Mouse (Mus musculus): ENCODE measurements around the gene Dhx15. TPM values are rescaled to one million over a fixed set of nuclear protein-coding genes. Genes with fewer than 3 reads are reported as not detected.

Dhx15 gene
- polyA plus RNA-seq, 1 experiment from 2014 or later, result 62.6 TPM

GRCm38 (mm10) chr5:52135460-52136141 lies 54.7 kb downstream of the Dhx15 start:
- Histone ChIP-seq H3K27me3 (replicated peaks; ENCODE audit: insufficient read depth, low read length) (no peaks in the 10 kb centered on the region), H3K9me3 (ENCODE audit: low read length) (no peaks in the 10 kb centered on the region), H3K27ac (ENCODE audit: low read length) (no peak overlapping the region), H3K36me3 (ENCODE audit: insufficient read depth, low read length) (no peaks in the 10 kb centered on the region), H3K4me2 (replicated peaks; ENCODE audit: low read depth, low read length) (no peak overlapping the region), H3K4me3 (ENCODE audit: low read depth, low read length) (no peak overlapping the region), H3K4me1 (ENCODE audit: insufficient read depth, low read depth, low read length) (no peaks in the 10 kb centered on the region), H3K9ac (replicated peaks; ENCODE audit: low read depth) (no peak overlapping the region)
- no peak for TF ChIP-seq CTCF (IDR thresholded peaks at IDR 0.05)
- TF ChIP-seq EP300 (IDR thresholded peaks at IDR 0.05), result no peak
- ATAC-seq, result no peak
- WGBS, result 72% methylated on average over 16 of the region's 16 CpGs
- no peak for DNase-seq (ENCODE audit: low spot score)

- no peaks in the 10 kb centered on the region for H3K36me3 ChIP-seq (ENCODE audit: insufficient read depth, low read length)
- DNase-seq (ENCODE audit: low spot score) (no peak), ATAC-seq (no peak)
- H3K4me2 ChIP-seq (replicated peaks; ENCODE audit: low read depth, low read length), result no peak overlapping the region
- H3K4me3 ChIP-seq (ENCODE audit: low read depth, low read length), result no peak overlapping the region
- H3K9ac ChIP-seq (replicated peaks; ENCODE audit: low read depth), result no peak overlapping the region
- H3K9me3 ChIP-seq (ENCODE audit: low read length), result no peaks in the 10 kb centered on the region
- WGBS, result 84% methylated on average over 7 of the region's 7 CpGs
- TF ChIP-seq EP300 (IDR thresholded peaks at IDR 0.05) (no peak), CTCF (IDR thresholded peaks at IDR 0.05) (no peak)
- no peaks in the 10 kb centered on the region for H3K4me1 ChIP-seq (ENCODE audit: insufficient read depth, low read depth, low read length)
- no peaks in the 10 kb centered on the region for H3K27me3 ChIP-seq (replicated peaks; ENCODE audit: insufficient read depth, low read length)
- H3K27ac ChIP-seq (ENCODE audit: low read length), result no peak overlapping the region
These were observed 57.5 kb downstream of the Dhx15 start for GRCm38 (mm10) chr5:52132840-52133239.

- DNase-seq (ENCODE audit: low spot score), result peak; percentile 37
- Histone ChIP-seq H3K9ac (replicated peaks; ENCODE audit: low read depth) (no peak overlapping the region), H3K4me1 (ENCODE audit: insufficient read depth, low read depth, low read length) (no peaks in the 10 kb centered on the region), H3K27me3 (replicated peaks; ENCODE audit: insufficient read depth, low read length) (no peaks in the 10 kb centered on the region), H3K4me3 (ENCODE audit: low read depth, low read length) (no peak overlapping the region), H3K4me2 (replicated peaks; ENCODE audit: low read depth, low read length) (no peak overlapping the region), H3K9me3 (ENCODE audit: low read length) (no peaks in the 10 kb centered on the region), H3K27ac (ENCODE audit: low read length) (no peak overlapping the region), H3K36me3 (ENCODE audit: insufficient read depth, low read length) (no peaks in the 10 kb centered on the region)
- 21% methylated on average over 9 of the region's 9 CpGs for WGBS
- no peak for TF ChIP-seq EP300 (IDR thresholded peaks at IDR 0.05)
- TF ChIP-seq CTCF (IDR thresholded peaks at IDR 0.05), result peak; percentile 86
- ATAC-seq, result no peak
These were observed 58.2 kb downstream of the Dhx15 start for GRCm38 (mm10) chr5:52132092-52132491.

GRCm38 (mm10) chr5:52131389-52131788 lies 58.9 kb downstream of the Dhx15 start:
- WGBS, result 84% methylated on average over 13 of the region's 13 CpGs
- Histone ChIP-seq H3K4me3 (ENCODE audit: low read depth, low read length) (no peak overlapping the region), H3K9me3 (ENCODE audit: low read length) (no peaks in the 10 kb centered on the region), H3K27ac (ENCODE audit: low read length) (no peak overlapping the region), H3K9ac (replicated peaks; ENCODE audit: low read depth) (no peak overlapping the region), H3K4me1 (ENCODE audit: insufficient read depth, low read depth, low read length) (no peaks in the 10 kb centered on the region), H3K36me3 (ENCODE audit: insufficient read depth, low read length) (no peaks in the 10 kb centered on the region), H3K27me3 (replicated peaks; ENCODE audit: insufficient read depth, low read length) (no peaks in the 10 kb centered on the region), H3K4me2 (replicated peaks; ENCODE audit: low read depth, low read length) (no peak overlapping the region)
- no peak for TF ChIP-seq CTCF (IDR thresholded peaks at IDR 0.05)
- no peak for TF ChIP-seq EP300 (IDR thresholded peaks at IDR 0.05)
- DNase-seq (ENCODE audit: low spot score), result no peak
- no peak for ATAC-seq

- H3K4me1 ChIP-seq (ENCODE audit: insufficient read depth, low read depth, low read length), result no peaks in the 10 kb centered on the region
- ATAC-seq, result peak; percentile 59; the same call in 1 of the 2 replicates
- no peaks in the 10 kb centered on the region for H3K36me3 ChIP-seq (ENCODE audit: insufficient read depth, low read length)
- 25% methylated on average over 1 of the region's 1 CpGs for WGBS
- no peaks in the 10 kb centered on the region for H3K27me3 ChIP-seq (replicated peaks; ENCODE audit: insufficient read depth, low read length)
- H3K27ac ChIP-seq (ENCODE audit: low read length), result no peak overlapping the region
- no peak for TF ChIP-seq EP300 (IDR thresholded peaks at IDR 0.05)
- TF ChIP-seq CTCF (IDR thresholded peaks at IDR 0.05), result no peak
- H3K9ac ChIP-seq (replicated peaks; ENCODE audit: low read depth), result no peak overlapping the region
- DNase-seq (ENCODE audit: low spot score), result peak; percentile 35
- H3K9me3 ChIP-seq (ENCODE audit: low read length), result no peaks in the 10 kb centered on the region
- H3K4me2 ChIP-seq (replicated peaks; ENCODE audit: low read depth, low read length), result no peak overlapping the region
- H3K4me3 ChIP-seq (ENCODE audit: low read depth, low read length), result no peak overlapping the region
These were observed 59.8 kb downstream of the Dhx15 start for GRCm38 (mm10) chr5:52130496-52130895.

- no peak for ATAC-seq
These were observed 64.1 kb downstream of the Dhx15 start for GRCm38 (mm10) chr5:52126263-52126662.

More at GRCm38 (mm10) chr5:52126263-52126662, 64.1 kb downstream of the Dhx15 start:
- Histone ChIP-seq H3K27me3 (replicated peaks; ENCODE audit: insufficient read depth, low read length) (no peaks in the 10 kb centered on the region), H3K4me3 (ENCODE audit: low read depth, low read length) (no peak overlapping the region), H3K36me3 (ENCODE audit: insufficient read depth, low read length) (no peaks in the 10 kb centered on the region), H3K9me3 (ENCODE audit: low read length) (no peaks in the 10 kb centered on the region), H3K9ac (replicated peaks; ENCODE audit: low read depth) (no peak overlapping the region), H3K4me1 (ENCODE audit: insufficient read depth, low read depth, low read length) (no peaks in the 10 kb centered on the region), H3K4me2 (replicated peaks; ENCODE audit: low read depth, low read length) (no peak overlapping the region), H3K27ac (ENCODE audit: low read length) (no peak overlapping the region)
- TF ChIP-seq CTCF (IDR thresholded peaks at IDR 0.05) (no peak), EP300 (IDR thresholded peaks at IDR 0.05) (no peak)
- no peak for DNase-seq (ENCODE audit: low spot score)
- WGBS, result 47% methylated on average over 7 of the region's 7 CpGs

All from lung, postnatal 0 days (tissue).